Mouse (Mus musculus) granulocyte monocyte progenitor cell, adult 5-6 weeks (primary cell): ENCODE measurements around the gene Gm28557. TPM values are rescaled to one million over a fixed set of nuclear protein-coding genes. Genes with fewer than 3 reads are reported as not detected.

ENCODE experiments used
- total RNA-seq, 2 experiments: library from RNA; stranded (forward) in 1 of 2; stranded (reverse) in 1 of 2; fragments of 200-712, 200-1000 nt in 1 of 2; fragments of >200 nt in 1 of 2; fragmentation: Nextera tagmentation in 1 of 2; gene quantifications; 2 replicates each; pipeline ENCODE4 v1.2.3; 2014 to 2017

Gm28557 gene
- total RNA-seq, 2 experiments from 2014 or later, result 1.4 to 12.7 TPM

Other genes with a start within 250 kb of the Gm28557 start
- gene Gm10767, start 203.7 kb downstream of the Gm28557 start, total RNA-seq (2014; fragmentation: Nextera tagmentation), result 1.7 and 1.9 TPM in 2 replicates
- gene Gm10767, start 203.7 kb downstream of the Gm28557 start, total RNA-seq (2017), result 0.78 and 0.98 TPM in 2 replicates
- gene Zfp712, start 47.4 kb downstream of the Gm28557 start, total RNA-seq (2014; fragmentation: Nextera tagmentation), result 3.4 and 3.9 TPM in 2 replicates
- 2.2 and 5.0 TPM in 2 replicates for gene Zfp712, start 47.4 kb downstream of the Gm28557 start, total RNA-seq (2017)
- gene Zfp708, start 10.6 kb downstream of the Gm28557 start, total RNA-seq (2014; fragmentation: Nextera tagmentation), result 0.37 and 4.0 TPM in 2 replicates
- 1.8 and 2.9 TPM in 2 replicates for gene Zfp708, start 10.6 kb downstream of the Gm28557 start, total RNA-seq (2017)
- 2.4 TPM in 1 of 2 replicates, not detected in the other for gene Rslcan18, start 7.7 kb upstream of the Gm28557 start, total RNA-seq (2014; fragmentation: Nextera tagmentation)
- 1.8 TPM in 1 of 2 replicates, not detected in the other for gene Rslcan18, start 7.7 kb upstream of the Gm28557 start, total RNA-seq (2017)
- 3.4 and 4.0 TPM in 2 replicates for gene Zfp759, start 13.1 kb upstream of the Gm28557 start, total RNA-seq (2014; fragmentation: Nextera tagmentation)
- gene Zfp759, start 13.1 kb upstream of the Gm28557 start, total RNA-seq (2017), result 8.4 and 13.4 TPM in 2 replicates
- gene Rsl1, start 64.6 kb upstream of the Gm28557 start, total RNA-seq (2014; fragmentation: Nextera tagmentation), result 3.7 and 6.4 TPM in 2 replicates
- 5.6 and 6.6 TPM in 2 replicates for gene Rsl1, start 64.6 kb upstream of the Gm28557 start, total RNA-seq (2017)
- 6.7 and 8.0 TPM in 2 replicates for gene Zfp455, start 85.9 kb upstream of the Gm28557 start, total RNA-seq (2014; fragmentation: Nextera tagmentation)
- gene Zfp455, start 85.9 kb upstream of the Gm28557 start, total RNA-seq (2017), result 1.9 and 3.0 TPM in 2 replicates
- 5.1 and 10.4 TPM in 2 replicates for gene Zfp458, start 169.9 kb upstream of the Gm28557 start, total RNA-seq (2014; fragmentation: Nextera tagmentation)
- gene Zfp458, start 169.9 kb upstream of the Gm28557 start, total RNA-seq (2017), result 2.1 and 5.2 TPM in 2 replicates
- 1.3 and 5.7 TPM in 2 replicates for gene Zfp457, start 197.9 kb upstream of the Gm28557 start, total RNA-seq (2014; fragmentation: Nextera tagmentation)
- 1.7 and 1.8 TPM in 2 replicates for gene Zfp457, start 197.9 kb upstream of the Gm28557 start, total RNA-seq (2017)
- 6.9 and 10.0 TPM in 2 replicates for gene Zfp595, start 224.0 kb upstream of the Gm28557 start, total RNA-seq (2014; fragmentation: Nextera tagmentation)
- 4.4 and 8.9 TPM in 2 replicates for gene Zfp595, start 224.0 kb upstream of the Gm28557 start, total RNA-seq (2017)